Mouse (Mus musculus) NIH3T3 (cell line): Measurements from ENCODE around the gene Nr2c1.

Source experiments
- DNase-seq: peaks from one replicate; pipeline ENCODE4 v3.0.0-alpha.2; 2012; ENCODE audit warnings: low read depth

The Nr2c1 gene

GRCm38 (mm10) chr10:94140227-94140931 is 7.4 kb upstream of the Nr2c1 start:
- no peak for DNase-seq

- no peak for DNase-seq
Measured at GRCm38 (mm10) chr10:94142427-94142826, 5.4 kb upstream of the Nr2c1 start.

GRCm38 (mm10) chr10:94144581-94144980 is 3.2 kb upstream of the Nr2c1 start:
- no peak for DNase-seq

- no peak for DNase-seq
Measured at GRCm38 (mm10) chr10:94147391-94147755, 450 bp upstream of the Nr2c1 start.

- no peak for DNase-seq
Measured at GRCm38 (mm10) chr10:94151488-94151887, 3.7 kb downstream of the Nr2c1 start.

GRCm38 (mm10) chr10:94153841-94154240 is 6.0 kb downstream of the Nr2c1 start:
- no peak for DNase-seq

- no peak for DNase-seq
Measured at GRCm38 (mm10) chr10:94158962-94159361, 11.1 kb downstream of the Nr2c1 start.

GRCm38 (mm10) chr10:94159406-94159805 is 11.6 kb downstream of the Nr2c1 start:
- no peak for DNase-seq

- DNase-seq, result no peak
Measured at GRCm38 (mm10) chr10:94161051-94161765, 13.4 kb downstream of the Nr2c1 start.

GRCm38 (mm10) chr10:94162031-94162430 is 14.2 kb downstream of the Nr2c1 start:
- DNase-seq, result no peak

- DNase-seq, result no peak
Measured at GRCm38 (mm10) chr10:94164104-94164845, 16.5 kb downstream of the Nr2c1 start.

- DNase-seq, result no peak
Measured at GRCm38 (mm10) chr10:94165426-94165825, 17.6 kb downstream of the Nr2c1 start.

- no peak for DNase-seq
Measured at GRCm38 (mm10) chr10:94167051-94167750, 19.4 kb downstream of the Nr2c1 start.

GRCm38 (mm10) chr10:94171440-94172130 is 23.8 kb downstream of the Nr2c1 start:
- peak; percentile 44 for DNase-seq

GRCm38 (mm10) chr10:94172137-94172536 is 24.3 kb downstream of the Nr2c1 start:
- no peak for DNase-seq

GRCm38 (mm10) chr10:94172706-94173105 is 24.9 kb downstream of the Nr2c1 start:
- DNase-seq, result no peak

- peak; percentile 18 for DNase-seq
Measured at GRCm38 (mm10) chr10:94174652-94175051, 26.8 kb downstream of the Nr2c1 start.

- DNase-seq, result no peak
Measured at GRCm38 (mm10) chr10:94183199-94183598, 35.4 kb downstream of the Nr2c1 start.

GRCm38 (mm10) chr10:94198482-94199405 is 50.9 kb downstream of the Nr2c1 start, which contains the start of gene Ndufa12:
Ndufa12 (plus strand) TSS chr10:94198720.
- peak; percentile 96 for DNase-seq

- no peak for DNase-seq
Measured at GRCm38 (mm10) chr10:94204973-94205372, 57.1 kb downstream of the Nr2c1 start.
